Mouse (Mus musculus) spleen, adult 2 months (tissue): ENCODE measurements around the gene Cps1.

ENCODE experiments used
- CTCF ChIP-seq: fragments of 200-500 bp; IDR thresholded peaks from 2 replicates; pipeline ENCODE4 v1.5.1; 2011; ENCODE audit warnings: mild to moderate bottlenecking, inconsistent platforms; ENCODE audit not compliant: insufficient read depth, insufficient read length, insufficient replicate concordance; ENCODE audit errors: extremely low read depth
- POLR2A ChIP-seq: fragments of 200-500 bp; IDR thresholded peaks from 2 replicates; pipeline ENCODE4 v1.6.1; 2011; ENCODE audit warnings: low read depth, low read length, inconsistent platforms

DNA sequence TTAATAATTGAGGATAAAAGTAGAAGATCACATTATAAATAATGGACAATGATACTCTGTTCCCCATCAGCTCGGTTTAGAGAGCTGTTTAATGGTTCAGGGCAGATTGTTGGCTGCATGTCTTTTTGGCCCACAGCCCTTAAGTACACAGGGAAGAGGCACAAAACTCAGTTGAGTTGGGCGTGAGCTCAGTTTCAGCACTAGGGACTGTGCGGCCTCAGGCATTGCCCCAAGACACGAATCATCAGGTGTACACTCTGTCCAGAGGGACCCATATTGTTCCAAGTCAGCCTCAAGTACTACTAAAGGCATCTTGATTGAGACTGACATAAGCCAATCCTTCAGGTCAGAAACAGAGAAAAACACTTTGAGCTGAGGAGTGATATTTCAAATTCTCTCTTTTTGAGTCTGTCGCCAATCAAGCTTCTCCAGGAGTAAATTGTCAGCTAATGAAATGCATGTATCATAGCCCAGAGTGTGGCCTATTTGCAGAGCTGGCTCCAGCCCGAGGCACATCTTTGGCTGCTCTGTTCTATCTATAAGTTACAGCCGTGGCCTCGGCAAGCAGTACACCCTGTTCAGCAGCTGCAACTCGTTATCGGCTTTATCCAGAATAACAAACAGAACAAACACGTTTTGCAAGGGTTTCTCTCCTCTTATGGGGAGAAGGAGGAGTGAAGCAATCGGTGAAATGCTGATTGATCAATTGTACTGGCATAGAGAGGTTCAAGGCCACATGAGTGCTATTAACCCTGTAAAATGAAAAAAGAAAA is 19.2 kb upstream of the Cps1 start:
- no peak for TF ChIP-seq CTCF
- no peak for TF ChIP-seq POLR2A
